Mouse (Mus musculus) gastrocnemius, postnatal 36 days (tissue): Measurements from ENCODE around the gene Cacng2. TPM values are rescaled to one million over a fixed set of nuclear protein-coding genes. Genes with fewer than 3 reads are reported as not detected.
A peak's percentile ranks its signal among the peaks of the same experiment; 100 is the strongest.
"Not testable (repeated sequence)": the region's sequence is repeated elsewhere in the genome, so short reads cannot be mapped to it uniquely, and the experiment has no call there.

ENCODE experiments used
- DNase-seq, 2 experiments: peaks; one replicate each; pipeline ENCODE4 v3.0.0; 2022
- intact Hi-C: fragments of 180-260 bp; cut with DNase I; formaldehyde crosslinking; loops from one replicate; pipeline ENCODE4 v1.15.1; 2025
- total RNA-seq, 2 experiments: library from RNA; stranded (reverse); gene quantifications; 2 replicates each; pipeline ENCODE4 v1.2.3; 2021

The Cacng2 gene
- total RNA-seq, 2 experiments from 2014 or later, result not detected

GRCm38 (mm10) chr15:78029938-78030337, 89.9 kb downstream of the Cacng2 start:
- intact Hi-C loops, result no loop called here
- DNase-seq, result no peak

- DNase-seq, result no peak
- intact Hi-C loops, result no loop called here
Measured at GRCm38 (mm10) chr15:78026521-78026920, 93.3 kb downstream of the Cacng2 start.

GRCm38 (mm10) chr15:78024211-78024610, 95.6 kb downstream of the Cacng2 start:
- no peak for DNase-seq
- intact Hi-C loops, result no loop called here

GRCm38 (mm10) chr15:78014046-78014445, 105.8 kb downstream of the Cacng2 start:
- intact Hi-C loops, result no loop called here
- DNase-seq, result no peak

- DNase-seq, intact Hi-C loops: not testable (repeated sequence)
Measured at GRCm38 (mm10) chr15:78008206-78008605, 111.6 kb downstream of the Cacng2 start.

- intact Hi-C loops, result no loop called here
- DNase-seq, result no peak
Measured at GRCm38 (mm10) chr15:78003929-78004328, 115.9 kb downstream of the Cacng2 start.

GRCm38 (mm10) chr15:78001400-78001799, 118.4 kb downstream of the Cacng2 start:
- DNase-seq, result no peak
- intact Hi-C loops, result no loop called here

- DNase-seq, result peak in 1 of 2 experiments; percentile 9
- intact Hi-C loops, result loop anchor here (10.0 kb wide), 1 partner anchor 166 kb away; no protein-coding TSS in a partner anchor
Measured at GRCm38 (mm10) chr15:77988541-77988940, 131.3 kb downstream of the Cacng2 start.

GRCm38 (mm10) chr15:77983391-77983790, 136.4 kb downstream of the Cacng2 start:
- intact Hi-C loops, result loop anchor here (5.0 to 10.0 kb wide), 2 partner anchors 171 to 269 kb away; no protein-coding TSS in a partner anchor
- no peak for DNase-seq

GRCm38 (mm10) chr15:77982195-77982939, 137.5 kb downstream of the Cacng2 start:
- intact Hi-C loops, result loop anchor here (5.0 to 10.0 kb wide), 2 partner anchors 172 to 270 kb away; no protein-coding TSS in a partner anchor

GRCm38 (mm10) chr15:77981181-77981680, 138.6 kb downstream of the Cacng2 start:
- intact Hi-C loops, result loop anchor here (5.0 to 10.0 kb wide), 2 partner anchors 174 to 271 kb away; no protein-coding TSS in a partner anchor
- DNase-seq, result no peak

More at GRCm38 (mm10) chr15:77982195-77982939, 137.5 kb downstream of the Cacng2 start:
- peak in 1 of 2 experiments; percentile 56 for DNase-seq

GRCm38 (mm10) chr15:77979427-77979865, 140.4 kb downstream of the Cacng2 start:
- intact Hi-C loops, result no loop called here
- no peak for DNase-seq

- intact Hi-C loops, result no loop called here
- DNase-seq, result no peak
Measured at GRCm38 (mm10) chr15:77977663-77978062, 142.2 kb downstream of the Cacng2 start.

- intact Hi-C loops, result loop anchor here (5.0 kb wide), 1 partner anchor 42 kb away; no protein-coding TSS in a partner anchor
- DNase-seq, result no peak
Measured at GRCm38 (mm10) chr15:77974165-77974841, 145.5 kb downstream of the Cacng2 start.

- intact Hi-C loops, result loop anchor here (5.0 kb wide), 1 partner anchor 38 kb away; no protein-coding TSS in a partner anchor
- peak; percentile 93 to 97 for DNase-seq
Measured at GRCm38 (mm10) chr15:77970470-77971292, 149.1 kb downstream of the Cacng2 start, which contains the start of gene Eif3d. Eif3d (minus strand) TSS chr15:77970813.

- DNase-seq, result no peak
- intact Hi-C loops, result loop anchor here (5.0 kb wide), 1 partner anchor 38 kb away; no protein-coding TSS in a partner anchor
Measured at GRCm38 (mm10) chr15:77969940-77970469, 149.8 kb downstream of the Cacng2 start.

GRCm38 (mm10) chr15:77965117-77965528, 154.7 kb downstream of the Cacng2 start:
- DNase-seq, result no peak
- intact Hi-C loops, result no loop called here

- no peak for DNase-seq
- intact Hi-C loops, result no loop called here
Measured at GRCm38 (mm10) chr15:77962447-77962846, 157.4 kb downstream of the Cacng2 start.

- no peak for DNase-seq
- intact Hi-C loops, result no loop called here
Measured at GRCm38 (mm10) chr15:77960693-77961092, 159.1 kb downstream of the Cacng2 start.

GRCm38 (mm10) chr15:77958071-77958470, 161.8 kb downstream of the Cacng2 start:
- no peak for DNase-seq
- intact Hi-C loops, result no loop called here
